Mouse (Mus musculus) cortical plate, adult 2 months (tissue): ENCODE results near the gene Prex1.

ENCODE experiments used
- CTCF ChIP-seq: fragments of 200-500 bp; IDR thresholded peaks from 2 replicates; pipeline ENCODE4 v1.5.1; 2011; ENCODE audit warnings: mild to moderate bottlenecking, control low read depth, low read length; ENCODE audit not compliant: insufficient read depth; ENCODE audit errors: extremely low read depth
- POLR2A ChIP-seq: fragments of 200-500 bp; IDR thresholded peaks from 2 replicates; pipeline ENCODE4 v1.6.1; 2011; ENCODE audit warnings: mild to moderate bottlenecking, low read length, control low read depth; ENCODE audit not compliant: insufficient read depth; ENCODE audit errors: extremely low read depth

GRCm38 (mm10) chr2:166583292-166583691 lies 130.3 kb downstream of the Prex1 start:
- TF ChIP-seq POLR2A (no peak), CTCF (0 out of 2 replicates have a peak, but pooled peaks have one; percentile 15)
